Mouse (Mus musculus) limb, embryonic 12.5 days (tissue): ENCODE measurements around the gene Ube2k. TPM values are rescaled to one million over a fixed set of nuclear protein-coding genes. Genes with fewer than 3 reads are reported as not detected.
"Not testable (repeated sequence)": the region's sequence is repeated elsewhere in the genome, so short reads cannot be mapped to it uniquely, and the experiment has no call there.

ENCODE experiments used
- ATAC-seq: fragments of 200-750 bp; cut with Nextera tagmentation; 2 replicates; pipeline ENCODE4 v1.8.0; 2017; ENCODE audit warnings: low read depth, moderate TSS enrichment; ENCODE audit not compliant: insufficient number of reproducible peaks, insufficient read depth, low FRiP score, low TSS enrichment
- H3K27ac ChIP-seq: fragments of 300-500 bp; sonication (generic); 2 replicates; pipeline ENCODE4 v1.5.1; 2016; ENCODE audit warnings: mild to moderate bottlenecking, moderate library complexity
- H3K27me3 ChIP-seq: fragments of 300-500 bp; sonication (generic); 2 replicates; pipeline ENCODE4 v1.6.1; 2016; ENCODE audit warnings: mild to moderate bottlenecking, moderate library complexity
- H3K36me3 ChIP-seq: fragments of 300-500 bp; sonication (generic); 2 replicates; pipeline ENCODE4 v1.6.1; 2016; ENCODE audit warnings: mild to moderate bottlenecking, moderate library complexity
- H3K4me1 ChIP-seq: fragments of 300-500 bp; sonication (generic); replicated peaks from 2 replicates; pipeline ENCODE4 v1.6.1; 2016
- H3K4me2 ChIP-seq: fragments of 300-500 bp; sonication (generic); 2 replicates; pipeline ENCODE4 v1.6.1; 2016; ENCODE audit warnings: mild to moderate bottlenecking, moderate library complexity
- H3K4me3 ChIP-seq: fragments of 300-500 bp; sonication (generic); replicated peaks from 2 replicates; pipeline ENCODE4 v1.5.1; 2016; ENCODE audit warnings: mild to moderate bottlenecking
- H3K9ac ChIP-seq: fragments of 300-500 bp; sonication (generic); replicated peaks from 2 replicates; pipeline ENCODE4 v1.6.1; 2016; ENCODE audit warnings: mild to moderate bottlenecking, moderate library complexity
- H3K9me3 ChIP-seq: fragments of 300-500 bp; sonication (generic); 2 replicates; pipeline ENCODE4 v1.6.1; 2016; ENCODE audit warnings: mild to moderate bottlenecking, moderate library complexity
- WGBS: fragments of 180-500 bp; shearing (Covaris S2); methylation state at CpG from one replicate; pipeline ENCODE4 v1.1.7; 2016; 5-methylcytosine and 5-hydroxymethylcytosine counted together
- polyA plus RNA-seq: library from polyadenylated mRNA; unstranded; fragments of >200 nt; fragmentation: Nextera tagmentation; extraction: Ambion mirVana; gene quantifications from 2 replicates; pipeline ENCODE4 v1.2.1, GENCODE M21; 2016

The Ube2k gene
- polyA plus RNA-seq, 1 experiment from 2014 or later: 217 TPM

- 76% methylated on average over 3 of the region's 3 CpGs for WGBS
- Histone ChIP-seq H3K4me1 (no peaks in the 10 kb centered on the region), H3K9ac (no peak overlapping the region), H3K4me2 (no peak overlapping the region), H3K36me3 (no peaks in the 10 kb centered on the region), H3K27me3 (no peaks in the 10 kb centered on the region), H3K27ac (no peak overlapping the region), H3K9me3 (no peaks in the 10 kb centered on the region), H3K4me3 (no peak overlapping the region)
- no peak for ATAC-seq
Observed at GRCm38 (mm10) chr5:65513506-65513905, 23.5 kb upstream of the Ube2k start.

DNA sequence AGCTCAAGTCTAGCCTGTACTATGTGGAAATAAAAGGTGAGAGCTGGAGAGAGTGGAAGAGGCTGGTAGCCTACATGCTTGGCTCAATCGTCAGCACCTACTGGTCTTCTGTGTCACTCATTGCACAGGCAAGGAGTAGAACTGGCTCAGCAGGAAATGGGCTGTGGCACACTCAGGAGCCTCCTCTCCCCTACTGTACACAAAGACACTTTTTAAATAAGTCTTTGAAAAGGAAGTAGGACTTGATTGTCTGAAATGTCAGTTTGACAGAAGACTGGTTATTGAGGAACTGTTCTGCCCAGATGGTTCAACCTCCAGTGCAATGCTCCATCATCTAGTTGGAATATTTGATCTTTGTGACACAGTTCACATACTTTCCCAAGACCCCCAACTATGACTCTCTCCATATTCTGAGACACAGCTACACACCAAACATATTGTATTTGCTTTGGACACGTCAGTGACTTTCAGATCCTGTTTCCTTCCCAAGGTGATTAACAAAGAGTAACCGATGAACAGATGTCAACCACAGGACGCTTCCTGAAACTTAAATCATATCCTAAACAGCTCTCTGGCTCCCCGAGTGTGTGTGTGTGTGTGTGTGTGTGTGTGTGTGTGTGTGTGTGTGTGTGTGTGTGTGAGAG lies 22.3 kb upstream of the Ube2k start:
- no peak overlapping the region for H3K4me2 ChIP-seq
- ATAC-seq: no peak
- H3K27me3 ChIP-seq: no peaks in the 10 kb centered on the region
- no peaks in the 10 kb centered on the region for H3K9me3 ChIP-seq
- no peak overlapping the region for H3K9ac ChIP-seq
- H3K36me3 ChIP-seq: no peaks in the 10 kb centered on the region
- WGBS: 62% methylated on average over 5 of the region's 5 CpGs
- H3K4me1 ChIP-seq: no peaks in the 10 kb centered on the region
- H3K4me3 ChIP-seq: no peak overlapping the region
- no peak overlapping the region for H3K27ac ChIP-seq

DNA sequence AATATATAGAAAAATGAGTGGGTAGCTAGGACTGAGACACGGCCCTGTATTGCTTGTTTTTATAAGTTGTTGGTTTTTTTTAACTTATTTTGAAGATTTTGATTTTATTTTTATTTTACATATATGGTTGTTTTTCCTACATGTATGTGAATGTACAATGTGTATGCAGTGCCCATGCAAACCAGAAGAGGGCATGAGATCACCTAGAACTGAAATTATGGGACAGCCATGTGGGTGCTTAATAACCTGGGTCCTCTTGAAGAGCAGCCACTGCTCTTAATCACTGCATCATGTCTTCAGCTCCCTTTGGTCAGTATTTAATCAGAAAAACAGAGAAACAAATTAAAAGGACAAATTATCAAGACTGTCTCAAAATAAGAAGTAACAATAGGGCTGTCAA lies 15.2 kb upstream of the Ube2k start:
- no peak for ATAC-seq
- Histone ChIP-seq H3K9me3 (no peaks in the 10 kb centered on the region), H3K4me3 (no peak overlapping the region), H3K36me3 (no peaks in the 10 kb centered on the region), H3K9ac (no peak overlapping the region), H3K27ac (no peak overlapping the region), H3K4me2 (no peak overlapping the region), H3K4me1 (0 out of 2 replicates have a peak, but pooled peaks cover 3% of the 10 kb centered on the region), H3K27me3 (no peaks in the 10 kb centered on the region)
- 70% methylated on average over 1 of the region's 1 CpGs for WGBS

- H3K36me3 ChIP-seq: no peaks in the 10 kb centered on the region
- 82% methylated on average over 4 of the region's 4 CpGs for WGBS
- no peak overlapping the region for H3K27ac ChIP-seq
- no peaks in the 10 kb centered on the region for H3K27me3 ChIP-seq
- H3K4me3 ChIP-seq: no peak overlapping the region
- no peak for ATAC-seq
- H3K9me3 ChIP-seq: no peaks in the 10 kb centered on the region
- H3K9ac ChIP-seq: no peak overlapping the region
- no peak overlapping the region for H3K4me2 ChIP-seq
- H3K4me1 ChIP-seq: 0 out of 2 replicates have a peak, but pooled peaks cover 3% of the 10 kb centered on the region
Observed at GRCm38 (mm10) chr5:65524831-65525230, 12.2 kb upstream of the Ube2k start.

GRCm38 (mm10) chr5:65525674-65526443 lies 11.2 kb upstream of the Ube2k start:
- Histone ChIP-seq H3K4me1 (0 out of 2 replicates have a peak, but pooled peaks cover 3% of the 10 kb centered on the region), H3K27me3 (no peaks in the 10 kb centered on the region), H3K9me3 (no peaks in the 10 kb centered on the region), H3K9ac (no peak overlapping the region), H3K27ac (no peak overlapping the region), H3K4me3 (no peak overlapping the region), H3K36me3 (no peaks in the 10 kb centered on the region), H3K4me2 (no peak overlapping the region)
- WGBS: 7% methylated on average over 8 of the region's 8 CpGs
- no peak for ATAC-seq

DNA sequence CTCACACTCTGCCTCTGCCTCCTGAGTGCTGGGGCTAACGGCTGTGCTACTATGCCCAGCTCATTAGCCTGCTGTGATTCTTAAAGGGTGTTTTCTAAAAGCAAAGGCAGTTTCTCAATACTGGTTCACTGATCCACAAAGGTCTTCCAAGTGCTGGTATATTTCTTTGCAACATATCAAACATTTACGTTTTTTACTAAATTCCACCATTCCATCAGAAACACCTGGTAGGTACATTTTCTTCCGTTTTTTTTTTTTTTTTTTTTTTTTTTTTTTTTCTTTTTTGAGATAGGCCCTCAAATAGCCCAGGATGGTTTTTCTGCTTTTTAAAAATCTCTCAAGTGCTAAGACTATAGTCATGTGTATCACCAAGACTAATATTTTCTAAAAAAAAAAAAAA lies 5.8 kb upstream of the Ube2k start:
- WGBS: 68% methylated on average over 3 of the region's 3 CpGs
- Histone ChIP-seq H3K9ac (no peak overlapping the region), H3K4me2 (no peak overlapping the region), H3K27ac (no peak overlapping the region), H3K36me3 (no peaks in the 10 kb centered on the region), H3K4me1 (no peaks in the 10 kb centered on the region), H3K9me3 (no peaks in the 10 kb centered on the region), H3K27me3 (no peaks in the 10 kb centered on the region), H3K4me3 (no peak overlapping the region)
- ATAC-seq: no peak

DNA sequence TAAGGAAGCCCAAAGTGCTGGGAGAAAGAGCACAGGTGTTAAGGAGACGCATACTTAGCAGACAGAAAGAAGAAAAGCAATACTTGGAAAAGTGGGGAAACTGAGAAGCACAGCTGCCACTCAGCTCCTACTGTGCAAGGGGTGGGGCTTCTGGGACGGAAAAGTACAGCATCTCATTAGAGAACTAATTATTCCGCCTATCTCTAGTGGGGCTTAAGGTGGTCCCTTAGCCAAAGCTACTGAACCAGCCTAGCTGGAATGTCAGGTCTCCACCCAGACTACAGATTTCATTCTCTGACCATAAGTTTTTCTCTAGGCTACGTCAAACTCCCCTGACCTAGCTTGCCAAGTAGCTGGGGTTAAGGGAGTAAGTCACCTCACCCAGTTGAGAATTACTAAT lies 2.5 kb upstream of the Ube2k start:
- Histone ChIP-seq H3K36me3 (no peaks in the 10 kb centered on the region), H3K4me2 (no peak overlapping the region), H3K9me3 (no peaks in the 10 kb centered on the region), H3K4me3 (no peak overlapping the region), H3K4me1 (peaks cover 7% of the 10 kb centered on the region), H3K9ac (no peak overlapping the region), H3K27me3 (no peaks in the 10 kb centered on the region), H3K27ac (no peak overlapping the region)
- no peak for ATAC-seq
- 65% methylated on average over 4 of the region's 4 CpGs for WGBS

- Histone ChIP-seq H3K9me3 (no peaks in the 10 kb centered on the region), H3K4me3 (no peak overlapping the region), H3K27ac (no peak overlapping the region), H3K27me3 (no peaks in the 10 kb centered on the region), H3K4me2 (no peak overlapping the region), H3K9ac (no peak overlapping the region), H3K36me3 (no peaks in the 10 kb centered on the region), H3K4me1 (peaks cover 7% of the 10 kb centered on the region)
- 73% methylated on average over 5 of the region's 5 CpGs for WGBS
- ATAC-seq: no peak
Observed at GRCm38 (mm10) chr5:65535457-65536067, 1.5 kb upstream of the Ube2k start.

- not testable (repeated sequence) for H3K36me3 ChIP-seq, H3K4me1 ChIP-seq, ATAC-seq, H3K27me3 ChIP-seq, H3K9me3 ChIP-seq
- H3K27ac ChIP-seq: peak overlapping the region; percentile 100
- 84% methylated on average over 10 of the region's 10 CpGs for WGBS
- peak overlapping the region; percentile 98 for H3K9ac ChIP-seq
- H3K4me2 ChIP-seq: peak overlapping the region; percentile 70
- peak overlapping the region; percentile 96 for H3K4me3 ChIP-seq
Observed at GRCm38 (mm10) chr5:65536068-65536465, 966 bp upstream of the Ube2k start.

DNA sequence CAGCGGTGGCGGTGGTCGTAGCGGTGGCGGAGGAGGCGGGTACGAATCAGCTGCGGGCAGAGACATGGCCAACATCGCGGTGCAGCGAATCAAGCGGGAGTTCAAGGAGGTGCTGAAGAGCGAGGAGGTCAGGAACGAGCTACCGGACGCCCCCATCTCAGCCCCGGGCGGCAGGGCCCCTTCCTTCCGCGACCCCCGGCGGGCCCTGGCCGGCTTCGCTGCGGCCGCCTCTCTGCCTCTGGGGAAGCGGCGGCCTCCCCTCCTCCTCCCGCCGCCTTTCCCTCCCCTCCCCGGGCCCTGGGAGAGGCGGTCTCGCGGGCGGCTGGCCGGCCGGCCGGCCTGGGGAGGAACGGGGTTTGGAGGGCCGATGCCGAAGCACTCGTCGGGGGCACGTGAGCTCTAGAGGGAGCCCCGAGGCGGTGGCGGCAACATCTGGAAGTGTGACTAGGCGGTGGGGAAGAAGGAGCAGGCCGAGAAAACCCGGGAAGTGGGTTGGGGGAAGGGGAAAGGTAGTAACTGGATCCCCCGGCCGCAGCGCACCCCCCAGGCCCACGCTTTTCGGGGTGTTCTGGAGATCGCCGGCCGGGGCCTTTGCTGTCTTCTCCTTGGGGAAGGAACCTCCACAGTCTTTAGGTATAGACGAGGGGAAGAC lies 513 bp downstream of the Ube2k start:
- H3K9ac ChIP-seq: peak overlapping the region; percentile 98
- no peaks in the 10 kb centered on the region for H3K9me3 ChIP-seq
- ATAC-seq: peak; percentile 65
- peaks cover 14% of the 10 kb centered on the region for H3K4me1 ChIP-seq
- peak overlapping the region; percentile 96 for H3K4me3 ChIP-seq
- peaks cover 5% of the 10 kb centered on the region; the same call in 1 of the 2 replicates for H3K36me3 ChIP-seq
- under 1% methylated on average over 56 of the region's 59 CpGs for WGBS
- H3K27me3 ChIP-seq: no peaks in the 10 kb centered on the region
- peak overlapping the region; percentile 100 for H3K27ac ChIP-seq
- H3K4me2 ChIP-seq: peak overlapping the region; percentile 70

DNA sequence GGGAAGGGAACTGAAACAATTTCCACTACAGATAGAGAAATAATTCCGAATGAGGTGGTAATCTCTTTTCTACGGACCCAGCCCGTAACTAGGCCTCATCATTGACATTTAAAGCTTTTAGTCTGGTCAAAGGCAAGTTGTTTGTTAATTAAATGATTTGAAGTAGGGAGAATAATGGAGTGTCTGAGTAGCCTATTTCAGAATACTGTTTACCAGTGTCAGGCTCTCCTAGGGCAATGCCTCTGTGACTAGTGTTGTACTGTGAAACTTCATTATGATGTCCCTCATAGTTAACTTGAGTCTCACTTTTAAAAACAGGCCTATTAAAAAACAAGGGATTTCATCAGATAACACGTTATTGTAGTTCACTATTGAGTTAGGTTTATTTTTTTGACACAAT lies 1.1 kb downstream of the Ube2k start:
- 1% methylated on average over 4 of the region's 4 CpGs for WGBS
- Histone ChIP-seq H3K9ac (peak overlapping the region; percentile 98), H3K4me1 (peaks cover 14% of the 10 kb centered on the region), H3K4me3 (peak overlapping the region; percentile 96), H3K27ac (peak overlapping the region; percentile 100), H3K9me3 (no peaks in the 10 kb centered on the region), H3K36me3 (peaks cover 5% of the 10 kb centered on the region; the same call in 1 of the 2 replicates), H3K4me2 (peak overlapping the region; percentile 70), H3K27me3 (no peaks in the 10 kb centered on the region)
- ATAC-seq: no peak
